Mouse (Mus musculus): ENCODE measurements around the gene Kcnh3.

The Kcnh3 gene

GRCm38 (mm10) chr15:99285189-99285535 lies 60.5 kb downstream of the Kcnh3 start:
- DNase-seq (ENCODE audit: low spot score) = peak; percentile 66

GRCm38 (mm10) chr15:99290586-99290985 lies 65.9 kb downstream of the Kcnh3 start:
- peak; percentile 31 for DNase-seq (ENCODE audit: low spot score)
